Mouse (Mus musculus): ENCODE data around the gene Mfap1a. TPM values are rescaled to one million over a fixed set of nuclear protein-coding genes. Genes with fewer than 3 reads are reported as not detected.
"Not testable (repeated sequence)": the region's sequence is repeated elsewhere in the genome, so short reads cannot be mapped to it uniquely, and the experiment has no call there.

Gene Mfap1a
- polyA plus RNA-seq, 1 experiment from 2014 or later = 33.7 TPM

- H3K27ac ChIP-seq (ENCODE audit: low read depth, low read length); H3K27me3 ChIP-seq (ENCODE audit: control insufficient read depth, insufficient read depth, low read length); H3K4me1 ChIP-seq (replicated peaks; ENCODE audit: control insufficient read depth, insufficient read depth, low read length); H3K4me2 ChIP-seq (ENCODE audit: low read depth, low read length, severe bottlenecking); DNase-seq (ENCODE audit: low spot score); H3K9ac ChIP-seq (ENCODE audit: low read length); H3K4me3 ChIP-seq (ENCODE audit: low read depth, low read length); H3K9me3 ChIP-seq (ENCODE audit: control insufficient read depth, low read length); ATAC-seq (replicated peaks; ENCODE audit: low FRiP score); H3K36me3 ChIP-seq (ENCODE audit: control insufficient read depth, insufficient read depth, low read length): not testable (repeated sequence)
- WGBS = 90% methylated on average over 1 of the region's 2 CpGs
Observed at GRCm38 (mm10) chr2:121484403-121484802, 22.1 kb downstream of the Mfap1a start.

- WGBS = 40% methylated on average over 8 of the region's 8 CpGs
- Histone ChIP-seq H3K36me3 (ENCODE audit: control insufficient read depth, insufficient read depth, low read length) (no peaks in the 10 kb centered on the region), H3K27ac (ENCODE audit: low read depth, low read length) (no peak overlapping the region), H3K9ac (ENCODE audit: low read length) (no peak overlapping the region), H3K27me3 (ENCODE audit: control insufficient read depth, insufficient read depth, low read length) (no peaks in the 10 kb centered on the region), H3K4me1 (replicated peaks; ENCODE audit: control insufficient read depth, insufficient read depth, low read length) (no peaks in the 10 kb centered on the region; the same call in 1 of the 2 replicates), H3K9me3 (ENCODE audit: control insufficient read depth, low read length) (no peaks in the 10 kb centered on the region), H3K4me2 (ENCODE audit: low read depth, low read length, severe bottlenecking) (no peak overlapping the region), H3K4me3 (ENCODE audit: low read depth, low read length) (no peak overlapping the region)
- no peak for ATAC-seq (replicated peaks; ENCODE audit: low FRiP score)
- DNase-seq (ENCODE audit: low spot score) = no peak
Observed at GRCm38 (mm10) chr2:121483576-121483975, 22.9 kb downstream of the Mfap1a start.

- not testable (repeated sequence) for H3K27me3 ChIP-seq (ENCODE audit: control insufficient read depth, insufficient read depth, low read length); ATAC-seq (replicated peaks; ENCODE audit: low FRiP score); H3K9ac ChIP-seq (ENCODE audit: low read length); H3K27ac ChIP-seq (ENCODE audit: low read depth, low read length); H3K4me3 ChIP-seq (ENCODE audit: low read depth, low read length); H3K4me2 ChIP-seq (ENCODE audit: low read depth, low read length, severe bottlenecking); H3K9me3 ChIP-seq (ENCODE audit: control insufficient read depth, low read length); H3K36me3 ChIP-seq (ENCODE audit: control insufficient read depth, insufficient read depth, low read length); H3K4me1 ChIP-seq (replicated peaks; ENCODE audit: control insufficient read depth, insufficient read depth, low read length); DNase-seq (ENCODE audit: low spot score)
- 83% methylated on average over 13 of the region's 13 CpGs for WGBS
Observed at GRCm38 (mm10) chr2:121480916-121481315, 25.5 kb downstream of the Mfap1a start.

GRCm38 (mm10) chr2:121480498-121480897 is 26.0 kb downstream of the Mfap1a start:
- H3K9ac ChIP-seq (ENCODE audit: low read length) = no peak overlapping the region
- WGBS = 56% methylated on average over 3 of the region's 3 CpGs
- H3K4me1 ChIP-seq (replicated peaks; ENCODE audit: control insufficient read depth, insufficient read depth, low read length) = no peaks in the 10 kb centered on the region; the same call in 1 of the 2 replicates
- no peak overlapping the region for H3K27ac ChIP-seq (ENCODE audit: low read depth, low read length)
- H3K4me2 ChIP-seq (ENCODE audit: low read depth, low read length, severe bottlenecking) = no peak overlapping the region
- DNase-seq (ENCODE audit: low spot score) = no peak
- no peak for ATAC-seq (replicated peaks; ENCODE audit: low FRiP score)
- H3K27me3 ChIP-seq (ENCODE audit: control insufficient read depth, insufficient read depth, low read length) = no peaks in the 10 kb centered on the region
- no peaks in the 10 kb centered on the region for H3K36me3 ChIP-seq (ENCODE audit: control insufficient read depth, insufficient read depth, low read length)
- no peak overlapping the region for H3K4me3 ChIP-seq (ENCODE audit: low read depth, low read length)
- H3K9me3 ChIP-seq (ENCODE audit: control insufficient read depth, low read length) = no peaks in the 10 kb centered on the region

- ATAC-seq (replicated peaks; ENCODE audit: low FRiP score) = no peak
- Histone ChIP-seq H3K27me3 (ENCODE audit: control insufficient read depth, insufficient read depth, low read length) (no peaks in the 10 kb centered on the region), H3K4me2 (ENCODE audit: low read depth, low read length, severe bottlenecking) (no peak overlapping the region), H3K9ac (ENCODE audit: low read length) (no peak overlapping the region), H3K27ac (ENCODE audit: low read depth, low read length) (no peak overlapping the region), H3K4me3 (ENCODE audit: low read depth, low read length) (no peak overlapping the region), H3K4me1 (replicated peaks; ENCODE audit: control insufficient read depth, insufficient read depth, low read length) (no peaks in the 10 kb centered on the region), H3K9me3 (ENCODE audit: control insufficient read depth, low read length) (no peaks in the 10 kb centered on the region), H3K36me3 (ENCODE audit: control insufficient read depth, insufficient read depth, low read length) (no peaks in the 10 kb centered on the region)
- 87% methylated on average over 3 of the region's 3 CpGs for WGBS
- DNase-seq (ENCODE audit: low spot score) = no peak
Observed at GRCm38 (mm10) chr2:121477491-121478266, 28.8 kb downstream of the Mfap1a start.

- not testable (repeated sequence) for H3K4me2 ChIP-seq (ENCODE audit: low read depth, low read length, severe bottlenecking); ATAC-seq (replicated peaks; ENCODE audit: low FRiP score); H3K27me3 ChIP-seq (ENCODE audit: control insufficient read depth, insufficient read depth, low read length); H3K27ac ChIP-seq (ENCODE audit: low read depth, low read length); H3K9ac ChIP-seq (ENCODE audit: low read length); H3K9me3 ChIP-seq (ENCODE audit: control insufficient read depth, low read length); H3K4me1 ChIP-seq (replicated peaks; ENCODE audit: control insufficient read depth, insufficient read depth, low read length); H3K4me3 ChIP-seq (ENCODE audit: low read depth, low read length); H3K36me3 ChIP-seq (ENCODE audit: control insufficient read depth, insufficient read depth, low read length); DNase-seq (ENCODE audit: low spot score)
- WGBS = 100% methylated on average over 2 of the region's 2 CpGs
Observed at GRCm38 (mm10) chr2:121475306-121475705, 31.2 kb downstream of the Mfap1a start.

GRCm38 (mm10) chr2:121474180-121474535 is 32.3 kb downstream of the Mfap1a start:
- Histone ChIP-seq H3K4me2 (ENCODE audit: low read depth, low read length, severe bottlenecking) (peak overlapping the region; percentile 60), H3K36me3 (ENCODE audit: control insufficient read depth, insufficient read depth, low read length) (no peaks in the 10 kb centered on the region), H3K4me1 (replicated peaks; ENCODE audit: control insufficient read depth, insufficient read depth, low read length) (no peaks in the 10 kb centered on the region), H3K27ac (ENCODE audit: low read depth, low read length) (no peak overlapping the region), H3K4me3 (ENCODE audit: low read depth, low read length) (peak overlapping the region; percentile 58), H3K27me3 (ENCODE audit: control insufficient read depth, insufficient read depth, low read length) (no peaks in the 10 kb centered on the region), H3K9me3 (ENCODE audit: control insufficient read depth, low read length) (no peaks in the 10 kb centered on the region), H3K9ac (ENCODE audit: low read length) (peak overlapping the region; percentile 52)
- ATAC-seq (replicated peaks; ENCODE audit: low FRiP score) (no peak), DNase-seq (ENCODE audit: low spot score) (no peak)
- 39% methylated on average over 8 of the region's 8 CpGs for WGBS

- WGBS = 7% methylated on average over 38 of the region's 41 CpGs
- ATAC-seq (replicated peaks; ENCODE audit: low FRiP score) = peak; percentile 95
- peak within 1 kb of the TSS; percentile 58 for H3K4me3 ChIP-seq (ENCODE audit: low read depth, low read length)
- H3K9ac ChIP-seq (ENCODE audit: low read length) = peak within 1 kb of the TSS; percentile 52
- peak within 1 kb of the TSS; percentile 60 for H3K4me2 ChIP-seq (ENCODE audit: low read depth, low read length, severe bottlenecking)
- DNase-seq (ENCODE audit: low spot score) = peak; percentile 83
- H3K27me3 ChIP-seq (ENCODE audit: control insufficient read depth, insufficient read depth, low read length); H3K9me3 ChIP-seq (ENCODE audit: control insufficient read depth, low read length); H3K36me3 ChIP-seq (ENCODE audit: control insufficient read depth, insufficient read depth, low read length); H3K27ac ChIP-seq (ENCODE audit: low read depth, low read length); H3K4me1 ChIP-seq (replicated peaks; ENCODE audit: control insufficient read depth, insufficient read depth, low read length): not testable (repeated sequence)
Observed at GRCm38 (mm10) chr2:121473301-121474179, 32.9 kb downstream of the Mfap1a start, which contains the start of gene Mfap1b. Gene Mfap1b (minus strand): TSS chr2:121474067.
